Mouse (Mus musculus): Measurements from ENCODE around the gene Fam120b. TPM values are rescaled to one million over a fixed set of nuclear protein-coding genes. Genes with fewer than 3 reads are reported as not detected.

Gene Fam120b
- total and polyA plus RNA-seq, 3 experiments = 9.8 to 10.5 TPM; not detected in 1

GRCm38 (mm10) chr17:15421446-15421845 lies 25.4 kb downstream of the Fam120b start (continued):
- TF ChIP-seq NRF1 (IDR thresholded peaks at IDR 0.05; ENCODE audit: insufficient read depth, low read depth, low read length, poor library complexity, severe bottlenecking) = no peak

GRCm38 (mm10) chr17:15422666-15423065 lies 26.7 kb downstream of the Fam120b start:
- H3K4me3 ChIP-seq (ENCODE audit: control insufficient read depth in 1 of 2, insufficient read depth in 1 of 2, low read depth in 2 of 2, low read length in 2 of 2) = no peak overlapping the region
- H3K27ac ChIP-seq (ENCODE audit: control insufficient read depth, low read depth, low read length) = no peak overlapping the region
- H3K9ac ChIP-seq (ENCODE audit: control insufficient read depth, low read depth, low read length, poor library complexity, severe bottlenecking) = no peak overlapping the region
- no peaks in the 10 kb centered on the region for H3K36me3 ChIP-seq (ENCODE audit: control insufficient read depth in 1 of 2, insufficient read depth in 2 of 2, low read length in 2 of 2)
- H3K4me1 ChIP-seq (ENCODE audit: control insufficient read depth in 1 of 2, insufficient read depth in 2 of 2, low read length in 2 of 2) = no peaks in the 10 kb centered on the region
- DNase-seq (ENCODE audit: low read depth, low spot score) = no peak
- H3K27me3 ChIP-seq (ENCODE audit: control insufficient read depth in 1 of 2, insufficient read depth in 2 of 2, low read length in 2 of 2) = no peaks in the 10 kb centered on the region
- TF ChIP-seq ZNF384 (IDR thresholded peaks at IDR 0.05; ENCODE audit: low read depth, low read length) (no peak), MAZ (IDR thresholded peaks at IDR 0.05; ENCODE audit: low read depth, low read length) (no peak), NRF1 (IDR thresholded peaks at IDR 0.05; ENCODE audit: insufficient read depth, low read depth, low read length, poor library complexity, severe bottlenecking) (no peak), TBP (IDR thresholded peaks at IDR 0.05; ENCODE audit: low read depth, low read length) (no peak), JUND (IDR thresholded peaks at IDR 0.05; ENCODE audit: low read depth, low read length) (no peak), SMC3 (IDR thresholded peaks at IDR 0.05; ENCODE audit: low read depth, low read length) (no peak), USF1 (IDR thresholded peaks at IDR 0.05; ENCODE audit: low read depth, low read length) (no peak), BHLHE40 (IDR thresholded peaks at IDR 0.05; ENCODE audit: borderline replicate concordance, low read depth, low read length) (no peak), USF2 (IDR thresholded peaks at IDR 0.05; ENCODE audit: borderline replicate concordance in 1 of 2, insufficient read depth in 1 of 2, low read depth in 1 of 2, low read length in 2 of 2) (no peak), MAFK (IDR thresholded peaks at IDR 0.05; ENCODE audit: borderline replicate concordance, low read depth, low read length) (no peak), NELFE (IDR thresholded peaks at IDR 0.05; ENCODE audit: low read depth, low read length) (no peak), SIN3A (IDR thresholded peaks at IDR 0.05; ENCODE audit: low read length) (no peak), GATA1 (IDR thresholded peaks at IDR 0.05; ENCODE audit: low read depth, low read length) (no peak), CHD1 (IDR thresholded peaks at IDR 0.05; ENCODE audit: low read depth, low read length) (no peak), KAT2A (conservative IDR thresholded peaks at IDR 0.05; ENCODE audit: low read depth, low read length) (no peak), MEF2A (IDR thresholded peaks at IDR 0.05; ENCODE audit: extremely low read depth, insufficient replicate concordance, low read depth, low read length, poor library complexity, severe bottlenecking) (no peak), CTCF (IDR thresholded peaks at IDR 0.05 in 2 of 3, conservative IDR thresholded peaks at IDR 0.05 in 1 of 3; ENCODE audit: control insufficient read depth in 1 of 3, insufficient read depth in 1 of 3, low read depth in 2 of 3, low read length in 3 of 3, poor library complexity in 1 of 3, severe bottlenecking in 1 of 3) (no peak), MXI1 (IDR thresholded peaks at IDR 0.05; ENCODE audit: low read depth, low read length) (no peak), E2F4 (IDR thresholded peaks at IDR 0.05; ENCODE audit: borderline replicate concordance, low read depth, low read length) (no peak)
- no peaks in the 10 kb centered on the region for H3K79me2 ChIP-seq (ENCODE audit: control insufficient read depth, insufficient read depth, low read length, poor library complexity)
- no peaks in the 10 kb centered on the region for H3K9me3 ChIP-seq (replicated peaks; ENCODE audit: insufficient read depth, low read length)

Measured in MEL (cell line).